Comparison of ENCODE assay signal across 15 mouse cellular contexts in the genomic region with DNA sequence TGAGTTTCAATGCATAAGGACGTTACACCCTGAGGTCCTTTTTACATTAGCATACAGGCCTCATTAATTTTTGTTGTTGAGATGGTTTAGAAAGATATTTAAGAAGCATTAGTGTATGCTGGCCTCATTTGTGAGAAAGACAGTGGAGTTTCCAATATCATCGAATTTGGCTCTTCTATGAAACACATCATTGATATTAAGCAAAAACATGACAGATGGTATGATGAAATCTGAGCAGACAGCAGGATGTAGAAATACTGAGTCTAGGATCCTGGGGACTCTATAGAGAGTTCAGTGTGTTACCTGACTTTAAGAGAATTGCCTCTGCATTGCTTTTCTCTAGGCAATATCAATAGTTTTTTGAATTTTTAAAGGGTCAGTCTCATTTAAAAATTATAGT.
"Had no signal": no experiment of that assay in that cellular context is flagged by ENCODE, and none has a peak within 500 bp of the region (broad histone marks: within the 10 kb centered on the region; RNA-seq: fewer than 3 reads in every experiment).

No protein-coding gene starts in this region.

- H3K4me3 ChIP-seq: kidney, embryonic 15.5 days; limb, embryonic 13.5 days; midbrain, embryonic 12.5 days; myocyte; neural tube, embryonic 15.5 days had no signal

- H3K27ac ChIP-seq: kidney, embryonic 15.5 days; limb, embryonic 13.5 days; liver, embryonic 14.5 days; midbrain, embryonic 12.5 days; neural tube, embryonic 15.5 days had no signal

- ATAC-seq: intestine, embryonic 16.5 days had no signal

- H3K4me2 ChIP-seq: kidney, embryonic 15.5 days; limb, embryonic 13.5 days; midbrain, embryonic 12.5 days; neural tube, embryonic 15.5 days had no signal

- H3K9ac ChIP-seq: kidney, embryonic 15.5 days; limb, embryonic 13.5 days; liver, embryonic 14.5 days; midbrain, embryonic 12.5 days; neural tube, embryonic 15.5 days had no signal

- H3K4me1 ChIP-seq: kidney, embryonic 15.5 days; limb, embryonic 13.5 days; midbrain, embryonic 12.5 days; neural tube, embryonic 15.5 days had no signal

- H3K27me3 ChIP-seq: kidney, embryonic 15.5 days; limb, embryonic 13.5 days; midbrain, embryonic 12.5 days; neural tube, embryonic 15.5 days had no signal

- DNase-seq: kidney, adult 2 months; kidney, postnatal 14 days; left cerebral cortex, postnatal 4 days; lung, adult 18-20 months; right cerebral cortex, postnatal 4 days; spleen, adult 18-20 months; thymus, adult 2 months; thymus, postnatal 25 days had no signal

- H3K9me3 ChIP-seq: kidney, embryonic 15.5 days; limb, embryonic 13.5 days; midbrain, embryonic 12.5 days; neural tube, embryonic 15.5 days had no signal

- H3K36me3 ChIP-seq: kidney, embryonic 15.5 days; limb, embryonic 13.5 days; midbrain, embryonic 12.5 days; neural tube, embryonic 15.5 days had no signal
